Mouse (Mus musculus): Measurements from ENCODE around the gene Abca13. TPM values are rescaled to one million over a fixed set of nuclear protein-coding genes. Genes with fewer than 3 reads are reported as not detected.
"Not testable (repeated sequence)": the region's sequence is repeated elsewhere in the genome, so short reads cannot be mapped to it uniquely, and the experiment has no call there.

The Abca13 gene
- polyA plus RNA-seq, 1 experiment = 0.04 TPM

DNA sequence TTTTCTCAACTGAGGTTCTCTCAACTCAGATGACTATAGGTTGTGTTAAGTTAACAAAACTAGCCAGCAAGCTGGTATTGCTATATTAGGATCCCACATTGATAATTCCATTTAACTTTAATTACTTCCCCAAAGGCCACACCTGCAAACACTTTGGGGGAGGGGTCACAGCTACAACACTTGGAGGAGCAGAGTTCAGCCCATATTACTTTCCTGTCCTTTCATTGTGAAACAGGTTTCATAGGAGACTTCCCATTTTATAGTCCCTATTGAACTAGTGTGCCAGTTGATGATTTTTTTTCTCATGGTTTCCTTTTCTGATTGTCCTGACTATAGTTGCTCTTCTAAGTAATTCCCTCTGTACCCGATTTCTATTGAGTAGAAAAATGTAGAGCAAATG, 10.3 kb upstream of the Abca13 start:
- Histone ChIP-seq H3K4me1 (ENCODE audit: control insufficient read depth, insufficient read depth, low read length) (no peaks in the 10 kb centered on the region), H3K27me3 (ENCODE audit: control insufficient read depth, insufficient read depth, low read length) (no peaks in the 10 kb centered on the region), H3K36me3 (ENCODE audit: control insufficient read depth, insufficient read depth, low read length) (no peaks in the 10 kb centered on the region), H3K27ac (ENCODE audit: control insufficient read depth, insufficient read depth, low read depth, low read length) (no peak overlapping the region), H3K4me3 (ENCODE audit: control insufficient read depth, low read depth, low read length) (no peak overlapping the region)
- TF ChIP-seq CTCF (IDR thresholded peaks at IDR 0.05; ENCODE audit: control insufficient read depth, insufficient read depth, insufficient replicate concordance, low read depth, low read length) (no peak), POLR2A (IDR thresholded peaks at IDR 0.05; ENCODE audit: control insufficient read depth, low read depth, low read length) (no peak)

DNA sequence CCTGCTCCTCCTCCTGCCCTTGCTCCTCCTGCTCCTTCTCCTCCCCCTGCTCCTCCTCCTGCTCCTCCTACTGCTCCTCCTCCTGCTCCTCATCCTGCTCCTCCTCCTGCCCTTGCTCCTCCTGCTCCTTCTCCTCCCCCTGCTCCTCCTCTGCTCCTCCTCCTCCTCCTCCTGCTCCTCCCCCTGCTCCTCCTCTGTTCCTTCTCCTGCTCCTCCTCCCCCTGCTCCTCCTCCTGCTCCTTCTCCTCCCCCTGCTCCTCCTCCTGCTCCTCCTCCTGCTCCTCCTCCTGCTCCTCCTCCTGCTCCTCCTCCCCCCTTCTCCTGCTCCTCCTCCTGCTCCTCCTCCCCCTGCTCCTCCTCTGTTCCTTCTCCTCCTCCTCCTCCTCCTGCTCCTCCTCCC, 2.3 kb upstream of the Abca13 start:
- H3K4me1 ChIP-seq (ENCODE audit: control insufficient read depth, insufficient read depth, low read length); H3K27me3 ChIP-seq (ENCODE audit: control insufficient read depth, insufficient read depth, low read length); H3K4me3 ChIP-seq (ENCODE audit: control insufficient read depth, low read depth, low read length); H3K27ac ChIP-seq (ENCODE audit: control insufficient read depth, insufficient read depth, low read depth, low read length); H3K36me3 ChIP-seq (ENCODE audit: control insufficient read depth, insufficient read depth, low read length): not testable (repeated sequence)

DNA sequence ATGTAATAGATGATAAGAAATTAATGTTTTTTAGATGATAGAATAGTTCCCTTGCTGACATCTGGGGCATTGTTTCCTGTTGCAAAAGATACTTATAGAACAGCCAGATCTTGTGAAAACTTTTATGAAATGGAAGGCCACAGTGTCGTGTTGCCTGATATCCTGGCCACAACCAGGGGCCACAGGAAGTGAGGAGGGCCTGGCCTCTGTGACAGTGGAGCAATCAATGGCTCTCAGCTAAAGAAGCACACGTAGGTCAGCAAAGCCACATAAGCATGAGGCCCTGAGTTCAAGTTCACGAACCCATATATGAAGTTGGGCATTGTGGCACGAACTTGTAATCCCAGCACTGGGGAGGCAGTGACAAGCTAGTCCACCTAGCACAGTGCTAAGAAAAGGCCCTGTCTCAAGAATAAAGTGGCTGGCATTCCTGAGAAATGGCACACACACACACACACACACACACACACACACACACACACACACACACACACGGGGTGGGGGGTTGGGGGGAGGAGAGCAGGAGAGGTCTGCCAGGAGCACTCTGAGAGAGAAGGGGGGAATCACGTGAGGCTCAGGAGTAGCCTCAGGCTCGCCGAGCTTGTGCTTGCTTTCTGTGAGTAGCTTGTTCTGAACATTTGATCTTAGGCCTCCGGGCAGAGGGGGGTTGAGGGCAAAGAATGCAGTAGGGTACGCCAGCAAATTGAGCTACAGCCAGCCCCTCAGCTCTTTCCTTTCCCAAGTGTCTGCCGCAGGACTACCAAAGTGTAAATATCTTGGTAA, 779 bp upstream of the Abca13 start:
- Histone ChIP-seq H3K4me3 (ENCODE audit: control insufficient read depth, low read depth, low read length) (no peak overlapping the region), H3K36me3 (ENCODE audit: control insufficient read depth, insufficient read depth, low read length) (no peaks in the 10 kb centered on the region), H3K4me1 (ENCODE audit: control insufficient read depth, insufficient read depth, low read length) (no peaks in the 10 kb centered on the region), H3K27me3 (ENCODE audit: control insufficient read depth, insufficient read depth, low read length) (no peaks in the 10 kb centered on the region), H3K27ac (ENCODE audit: control insufficient read depth, insufficient read depth, low read depth, low read length) (no peak overlapping the region)
- TF ChIP-seq POLR2A (IDR thresholded peaks at IDR 0.05; ENCODE audit: control insufficient read depth, low read depth, low read length) (no peak), CTCF (IDR thresholded peaks at IDR 0.05; ENCODE audit: control insufficient read depth, insufficient read depth, insufficient replicate concordance, low read depth, low read length) (no peak)

DNA sequence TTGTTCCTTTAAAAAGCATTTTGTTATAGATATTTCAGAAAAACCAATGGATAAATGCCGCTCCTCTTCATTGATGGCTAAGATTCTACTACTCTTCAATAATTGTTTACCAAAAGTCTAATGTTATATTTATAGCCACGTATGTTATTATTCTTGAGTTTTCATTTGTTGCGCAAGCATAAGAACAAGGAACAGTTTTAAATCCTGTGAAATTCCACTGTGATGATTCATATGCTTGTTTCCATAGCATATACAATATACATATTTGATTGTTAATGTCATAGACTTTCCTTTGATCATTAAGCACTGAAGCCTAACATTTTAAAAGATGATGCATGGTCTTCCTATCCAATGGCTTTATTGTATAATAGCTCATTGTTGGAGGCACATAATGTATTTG, 3.1 kb downstream of the Abca13 start:
- H3K36me3 ChIP-seq (ENCODE audit: control insufficient read depth, insufficient read depth, low read length) = no peaks in the 10 kb centered on the region
- H3K4me1 ChIP-seq (ENCODE audit: control insufficient read depth, insufficient read depth, low read length) = no peaks in the 10 kb centered on the region

DNA sequence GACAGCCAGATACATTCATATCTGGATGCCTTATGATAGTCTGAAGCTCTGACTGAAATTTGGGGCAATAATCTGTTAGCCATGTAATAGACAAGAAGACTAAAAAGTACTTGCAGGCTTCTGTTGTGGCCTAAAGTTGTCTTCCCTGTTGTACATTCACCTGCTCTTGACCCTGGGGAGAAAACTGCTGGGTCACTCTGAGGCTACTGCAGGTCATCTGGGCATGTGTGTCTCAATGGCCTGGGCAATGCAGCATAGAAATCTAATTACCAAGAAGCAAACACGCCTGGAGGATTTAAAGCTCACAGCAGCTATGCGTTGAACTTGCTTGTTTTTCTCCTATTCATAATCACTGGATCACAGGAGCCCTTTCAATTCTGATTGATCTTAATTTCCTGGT, 8.1 kb downstream of the Abca13 start:
- H3K27ac ChIP-seq (ENCODE audit: control insufficient read depth, insufficient read depth, low read depth, low read length) = no peak overlapping the region
- TF ChIP-seq CTCF (IDR thresholded peaks at IDR 0.05; ENCODE audit: control insufficient read depth, insufficient read depth, insufficient replicate concordance, low read depth, low read length) (no peak), POLR2A (IDR thresholded peaks at IDR 0.05; ENCODE audit: control insufficient read depth, low read depth, low read length) (no peak)
- H3K27me3 ChIP-seq (ENCODE audit: control insufficient read depth, insufficient read depth, low read length) = no peaks in the 10 kb centered on the region
- H3K4me1 ChIP-seq (ENCODE audit: control insufficient read depth, insufficient read depth, low read length) = no peaks in the 10 kb centered on the region
- no peaks in the 10 kb centered on the region for H3K36me3 ChIP-seq (ENCODE audit: control insufficient read depth, insufficient read depth, low read length)
- H3K4me3 ChIP-seq (ENCODE audit: control insufficient read depth, low read depth, low read length) = no peak overlapping the region

More for the DNA sequence above, 3.1 kb downstream of the Abca13 start:
- TF ChIP-seq CTCF (IDR thresholded peaks at IDR 0.05; ENCODE audit: control insufficient read depth, insufficient read depth, insufficient replicate concordance, low read depth, low read length) (no peak), POLR2A (IDR thresholded peaks at IDR 0.05; ENCODE audit: control insufficient read depth, low read depth, low read length) (no peak)
- H3K27ac ChIP-seq (ENCODE audit: control insufficient read depth, insufficient read depth, low read depth, low read length) = no peak overlapping the region
- H3K27me3 ChIP-seq (ENCODE audit: control insufficient read depth, insufficient read depth, low read length) = no peaks in the 10 kb centered on the region
- no peak overlapping the region for H3K4me3 ChIP-seq (ENCODE audit: control insufficient read depth, low read depth, low read length)

DNA sequence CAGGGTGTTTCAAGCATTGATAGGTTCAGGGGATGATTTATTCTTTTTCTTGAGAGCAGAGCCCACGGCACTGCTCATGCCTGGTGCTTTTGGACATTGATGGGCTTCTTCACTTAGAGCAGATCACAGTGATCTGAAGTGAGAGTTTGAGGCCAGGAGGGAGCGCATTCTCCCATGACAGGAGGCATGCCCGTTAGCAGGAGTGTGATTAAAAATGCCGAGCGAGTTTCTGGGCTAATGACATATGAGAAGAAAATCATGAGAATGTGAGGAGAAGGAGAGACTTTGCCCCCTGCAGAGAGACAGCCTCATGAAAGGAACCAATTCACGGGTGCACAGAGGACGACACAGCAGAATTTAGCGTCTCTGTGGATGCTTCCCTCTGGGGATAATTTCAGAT, 19.0 kb downstream of the Abca13 start:
- H3K36me3 ChIP-seq (ENCODE audit: control insufficient read depth, insufficient read depth, low read length) = no peaks in the 10 kb centered on the region

DNA sequence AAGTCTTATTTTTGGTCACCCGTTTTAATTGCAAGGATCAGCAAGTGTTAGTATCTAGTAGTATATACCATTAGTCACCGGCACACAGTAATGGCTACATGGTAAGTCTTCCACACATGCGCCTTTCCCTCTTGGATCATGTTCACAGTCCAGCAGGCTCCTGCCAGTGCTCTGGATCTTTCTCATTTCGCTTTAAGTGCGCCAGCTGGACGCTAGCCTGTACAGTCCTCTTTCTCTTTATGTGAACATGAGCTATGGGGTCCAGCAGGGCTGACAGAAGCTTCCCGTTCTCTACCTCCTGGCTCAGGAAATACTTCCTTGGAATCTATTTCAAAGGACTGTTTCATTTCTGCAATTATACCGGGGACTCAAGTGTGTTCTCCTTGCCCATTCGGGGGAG, 21.8 kb downstream of the Abca13 start:
- no peak for TF ChIP-seq CTCF (IDR thresholded peaks at IDR 0.05; ENCODE audit: control insufficient read depth, insufficient read depth, insufficient replicate concordance, low read depth, low read length)
- TF ChIP-seq POLR2A (IDR thresholded peaks at IDR 0.05; ENCODE audit: control insufficient read depth, low read depth, low read length) = no peak
- Histone ChIP-seq H3K4me1 (ENCODE audit: control insufficient read depth, insufficient read depth, low read length) (no peaks in the 10 kb centered on the region), H3K4me3 (ENCODE audit: control insufficient read depth, low read depth, low read length) (no peak overlapping the region), H3K27ac (ENCODE audit: control insufficient read depth, insufficient read depth, low read depth, low read length) (no peak overlapping the region), H3K36me3 (ENCODE audit: control insufficient read depth, insufficient read depth, low read length) (no peaks in the 10 kb centered on the region), H3K27me3 (ENCODE audit: control insufficient read depth, insufficient read depth, low read length) (no peaks in the 10 kb centered on the region)

More for the DNA sequence above, 19.0 kb downstream of the Abca13 start:
- no peak for TF ChIP-seq CTCF (IDR thresholded peaks at IDR 0.05; ENCODE audit: control insufficient read depth, insufficient read depth, insufficient replicate concordance, low read depth, low read length)
- no peak for TF ChIP-seq POLR2A (IDR thresholded peaks at IDR 0.05; ENCODE audit: control insufficient read depth, low read depth, low read length)
- Histone ChIP-seq H3K4me1 (ENCODE audit: control insufficient read depth, insufficient read depth, low read length) (no peaks in the 10 kb centered on the region), H3K27me3 (ENCODE audit: control insufficient read depth, insufficient read depth, low read length) (no peaks in the 10 kb centered on the region), H3K27ac (ENCODE audit: control insufficient read depth, insufficient read depth, low read depth, low read length) (no peak overlapping the region), H3K4me3 (ENCODE audit: control insufficient read depth, low read depth, low read length) (no peak overlapping the region)

DNA sequence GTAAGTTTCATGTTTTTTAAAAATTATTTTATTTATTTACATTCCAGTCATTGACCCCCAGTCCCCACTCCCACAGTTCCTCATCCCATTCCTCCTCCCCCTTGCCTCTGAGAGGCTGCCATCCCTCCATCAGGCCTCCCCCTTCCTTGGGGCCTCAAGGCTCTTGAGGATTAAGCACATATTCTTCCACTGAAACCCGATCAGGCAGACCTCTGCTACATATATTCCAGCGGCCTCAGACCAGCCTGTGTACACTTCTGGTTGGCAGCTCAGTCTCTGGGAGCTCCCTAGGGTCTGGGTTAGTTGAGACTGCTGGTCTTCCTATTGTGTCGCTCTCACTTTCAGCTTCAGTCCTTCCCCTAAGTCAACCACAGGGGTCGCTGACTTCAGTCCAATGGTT, 24.5 kb downstream of the Abca13 start:
- no peaks in the 10 kb centered on the region for H3K36me3 ChIP-seq (ENCODE audit: control insufficient read depth, insufficient read depth, low read length)

More for the DNA sequence above, 24.5 kb downstream of the Abca13 start:
- no peak overlapping the region for H3K4me3 ChIP-seq (ENCODE audit: control insufficient read depth, low read depth, low read length)
- H3K4me1 ChIP-seq (ENCODE audit: control insufficient read depth, insufficient read depth, low read length) = no peaks in the 10 kb centered on the region
- no peak overlapping the region for H3K27ac ChIP-seq (ENCODE audit: control insufficient read depth, insufficient read depth, low read depth, low read length)
- TF ChIP-seq POLR2A (IDR thresholded peaks at IDR 0.05; ENCODE audit: control insufficient read depth, low read depth, low read length) = no peak
- TF ChIP-seq CTCF (IDR thresholded peaks at IDR 0.05; ENCODE audit: control insufficient read depth, insufficient read depth, insufficient replicate concordance, low read depth, low read length) = no peak
- no peaks in the 10 kb centered on the region for H3K27me3 ChIP-seq (ENCODE audit: control insufficient read depth, insufficient read depth, low read length)

Data from testis, adult 2 months (tissue).